Mouse (Mus musculus) heart, postnatal 0 days (tissue): ENCODE results near the gene Anxa3.

Experiments used
- CTCF ChIP-seq: IDR thresholded peaks from 2 replicates; pipeline ENCODE4 v1.5.1; 2016; ENCODE audit warnings: antibody characterized with exemption, control low read depth, low read depth
- EP300 ChIP-seq: IDR thresholded peaks from 2 replicates; pipeline ENCODE4 v1.6.1; 2016; ENCODE audit warnings: antibody characterized with exemption, low read depth

- TF ChIP-seq CTCF, result no peak
- no peak for TF ChIP-seq EP300
These were observed 77.9 kb downstream of the Anxa3 start for GRCm38 (mm10) chr5:96870996-96871395.
